ENCODE assay signal across 32 mouse cellular contexts in the genomic region with DNA sequence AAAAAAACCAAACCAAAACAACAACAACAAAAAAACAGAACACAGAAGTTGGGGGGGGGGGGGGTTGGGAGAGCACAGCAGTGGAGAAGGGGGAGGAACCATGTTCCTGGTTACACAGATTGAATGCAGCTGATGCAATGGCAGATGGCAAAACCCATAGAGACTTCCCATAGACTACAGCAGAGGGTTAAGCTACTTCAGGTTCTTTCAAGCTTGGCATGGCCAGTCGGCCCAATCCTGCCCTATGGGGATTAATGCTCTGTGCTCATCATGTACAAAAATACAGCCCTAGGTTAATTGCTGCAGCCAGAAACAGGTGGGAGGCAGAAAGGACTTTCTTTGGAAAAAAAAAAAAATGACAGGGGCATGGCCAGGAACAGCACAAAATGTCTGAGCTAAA. TPM values are rescaled to one million over a fixed set of nuclear protein-coding genes. Genes with fewer than 3 reads are reported as not detected.
DNase-seq lines count a peak whose midpoint lies in the region; ATAC-seq and TF ChIP-seq lines count a peak whose summit lies in the region.
"Had no signal": no experiment of that assay in that cellular context is flagged by ENCODE, and none has a peak within 500 bp of the region (broad histone marks: within the 10 kb centered on the region; RNA-seq: fewer than 3 reads in every experiment).

No protein-coding gene starts in this region.

- no peak overlapping the region for H3K4me2 ChIP-seq in forebrain, embryonic 14.5 days (ENCODE audit: low read length)
- H3K4me2 ChIP-seq in forebrain, postnatal 0 days (ENCODE audit: low read depth), result no peak overlapping the region
- no peak overlapping the region for H3K4me2 ChIP-seq in midbrain, embryonic 12.5 days (replicated peaks)
- no peak overlapping the region for H3K4me2 ChIP-seq in hindbrain, embryonic 16.5 days (ENCODE audit: low read length)
- H3K4me2 ChIP-seq: embryonic facial prominence, embryonic 15.5 days; forebrain, embryonic 13.5 days; heart, embryonic 13.5 days; limb, embryonic 13.5 days; liver, embryonic 11.5 days; lung, embryonic 15.5 days; stomach, embryonic 15.5 days had no signal

- H3K4me1 ChIP-seq in forebrain, embryonic 14.5 days (ENCODE audit: control insufficient read depth, insufficient read depth, low read length), result no peaks in the 10 kb centered on the region
- H3K4me1 ChIP-seq in forebrain, postnatal 0 days (ENCODE audit: insufficient read depth), result no peaks in the 10 kb centered on the region
- H3K4me1 ChIP-seq in midbrain, embryonic 12.5 days, result no peaks in the 10 kb centered on the region
- H3K4me1 ChIP-seq in midbrain, embryonic 10.5 days, result no peaks in the 10 kb centered on the region
- H3K4me1 ChIP-seq in hindbrain, embryonic 16.5 days (ENCODE audit: control insufficient read depth, insufficient read depth, low read depth, low read length), result no peaks in the 10 kb centered on the region
- H3K4me1 ChIP-seq: embryonic facial prominence, embryonic 15.5 days; forebrain, embryonic 13.5 days; heart, embryonic 13.5 days; limb, embryonic 13.5 days; lung, embryonic 15.5 days; stomach, embryonic 15.5 days had no signal

- no peaks in the 10 kb centered on the region for H3K9me3 ChIP-seq in forebrain, embryonic 14.5 days (replicated peaks; ENCODE audit: control insufficient read depth, low read length)
- H3K9me3 ChIP-seq in forebrain, postnatal 0 days (ENCODE audit: low read length), result no peaks in the 10 kb centered on the region
- no peaks in the 10 kb centered on the region for H3K9me3 ChIP-seq in midbrain, embryonic 12.5 days
- H3K9me3 ChIP-seq in midbrain, embryonic 10.5 days (replicated peaks), result no peaks in the 10 kb centered on the region
- H3K9me3 ChIP-seq in hindbrain, embryonic 16.5 days (ENCODE audit: control insufficient read depth, low read length), result no peaks in the 10 kb centered on the region
- H3K9me3 ChIP-seq: embryonic facial prominence, embryonic 15.5 days; forebrain, embryonic 13.5 days; heart, embryonic 13.5 days; limb, embryonic 13.5 days; lung, embryonic 15.5 days; stomach, embryonic 15.5 days had no signal

- WGBS in forebrain, embryonic 14.5 days, result 58% methylated on average over 1 of the region's 1 CpGs
- WGBS in forebrain, postnatal 0 days, result 31% methylated on average over 1 of the region's 1 CpGs
- 43% methylated on average over 1 of the region's 1 CpGs for WGBS in midbrain, embryonic 12.5 days
- 56% methylated on average over 1 of the region's 1 CpGs for WGBS in midbrain, embryonic 10.5 days
- 30% methylated on average over 1 of the region's 1 CpGs for WGBS in hindbrain, embryonic 16.5 days

- no peaks in the 10 kb centered on the region for H3K27me3 ChIP-seq in forebrain, embryonic 14.5 days (replicated peaks; ENCODE audit: control insufficient read depth, insufficient read depth, low read length)
- no peaks in the 10 kb centered on the region for H3K27me3 ChIP-seq in forebrain, postnatal 0 days (ENCODE audit: insufficient read depth, low read length)
- H3K27me3 ChIP-seq in midbrain, embryonic 12.5 days, result no peaks in the 10 kb centered on the region
- H3K27me3 ChIP-seq in midbrain, embryonic 10.5 days (ENCODE audit: low read depth, poor library complexity, severe bottlenecking), result no peaks in the 10 kb centered on the region
- H3K27me3 ChIP-seq in hindbrain, embryonic 16.5 days (replicated peaks; ENCODE audit: control insufficient read depth, insufficient read depth, low read length), result no peaks in the 10 kb centered on the region
- H3K27me3 ChIP-seq: embryonic facial prominence, embryonic 15.5 days; forebrain, embryonic 13.5 days; heart, embryonic 13.5 days; limb, embryonic 13.5 days; lung, embryonic 15.5 days; stomach, embryonic 15.5 days had no signal

- ATAC-seq in forebrain, embryonic 14.5 days, result no peak
- ATAC-seq in forebrain, postnatal 0 days, result no peak
- peak; percentile 75 for ATAC-seq in midbrain, embryonic 12.5 days (ENCODE audit: low FRiP score, low read depth)
- ATAC-seq in hindbrain, embryonic 16.5 days, result peak; percentile 90
- ATAC-seq: forebrain, embryonic 13.5 days; intestine, embryonic 16.5 days had no signal

- H3K36me3 ChIP-seq in forebrain, embryonic 14.5 days (ENCODE audit: control insufficient read depth, insufficient read depth, low read length), result no peaks in the 10 kb centered on the region
- H3K36me3 ChIP-seq in forebrain, postnatal 0 days (ENCODE audit: insufficient read depth), result no peaks in the 10 kb centered on the region
- no peaks in the 10 kb centered on the region for H3K36me3 ChIP-seq in midbrain, embryonic 12.5 days
- H3K36me3 ChIP-seq in midbrain, embryonic 10.5 days, result no peaks in the 10 kb centered on the region
- H3K36me3 ChIP-seq in hindbrain, embryonic 16.5 days (ENCODE audit: control insufficient read depth, insufficient read depth, low read length), result no peaks in the 10 kb centered on the region
- H3K36me3 ChIP-seq: embryonic facial prominence, embryonic 15.5 days; heart, embryonic 13.5 days; limb, embryonic 13.5 days; lung, embryonic 15.5 days; stomach, embryonic 15.5 days had no signal

- DNase-seq in forebrain, embryonic 14.5 days (ENCODE audit: low spot score), result peak; percentile 4
- DNase-seq in forebrain, postnatal 0 days, result no peak
- no peak for DNase-seq in midbrain, embryonic 10.5 days (ENCODE audit: low spot score)
- DNase-seq in retina, embryonic 14.5 days (ENCODE audit: low spot score), result peak; percentile 9
- no peak for DNase-seq in left cerebral cortex, postnatal 14 days (ENCODE audit: low spot score in 2 of 2)
- no peak for DNase-seq in frontal cortex, postnatal 14 days (ENCODE audit: low spot score in 2 of 2)
- DNase-seq: adrenal gland, adult 2 months; adrenal gland, postnatal 36 days; B cell, adult 2 months; cerebellum, adult 8-10 months; heart, postnatal 10 days; kidney, adult 8-10 months; kidney, postnatal 14 days; layer of hippocampus, adult 9-11 months; lung, postnatal 36 days; right cerebral cortex, postnatal 25 days; thymus, postnatal 14 days had no signal

- intact Hi-C loops in left cerebral cortex, postnatal 14 days (cut with DNase I), result no loop called here

- no peak for TF ChIP-seq CTCF in forebrain, postnatal 0 days (IDR thresholded peaks at IDR 0.05; ENCODE audit: low read depth)

- no peak overlapping the region for H3K4me3 ChIP-seq in forebrain, embryonic 14.5 days (ENCODE audit: low read depth, low read length)
- no peak overlapping the region for H3K4me3 ChIP-seq in forebrain, postnatal 0 days (ENCODE audit: low read depth, low read length)
- no peak overlapping the region for H3K4me3 ChIP-seq in midbrain, embryonic 12.5 days
- H3K4me3 ChIP-seq in midbrain, embryonic 10.5 days, result no peak overlapping the region
- no peak overlapping the region for H3K4me3 ChIP-seq in hindbrain, embryonic 16.5 days (ENCODE audit: low read length)
- H3K4me3 ChIP-seq: embryonic facial prominence, embryonic 15.5 days; forebrain, embryonic 13.5 days; heart, embryonic 13.5 days; limb, embryonic 13.5 days; lung, embryonic 15.5 days; stomach, embryonic 15.5 days had no signal

- no peak overlapping the region for H3K27ac ChIP-seq in forebrain, embryonic 14.5 days (ENCODE audit: low read depth, low read length)
- no peak overlapping the region for H3K27ac ChIP-seq in forebrain, postnatal 0 days (ENCODE audit: low read depth, low read length)
- no peak overlapping the region for H3K27ac ChIP-seq in midbrain, embryonic 12.5 days (replicated peaks)
- H3K27ac ChIP-seq in midbrain, embryonic 10.5 days (replicated peaks), result no peak overlapping the region
- no peak overlapping the region for H3K27ac ChIP-seq in hindbrain, embryonic 16.5 days (ENCODE audit: low read depth, low read length)
- H3K27ac ChIP-seq: embryonic facial prominence, embryonic 15.5 days; forebrain, embryonic 13.5 days; heart, embryonic 13.5 days; limb, embryonic 13.5 days; lung, embryonic 15.5 days; stomach, embryonic 15.5 days had no signal

- no peak overlapping the region for H3K9ac ChIP-seq in forebrain, embryonic 14.5 days (ENCODE audit: low read length)
- no peak overlapping the region for H3K9ac ChIP-seq in forebrain, postnatal 0 days
- H3K9ac ChIP-seq in midbrain, embryonic 12.5 days (replicated peaks), result no peak overlapping the region
- no peak overlapping the region for H3K9ac ChIP-seq in hindbrain, embryonic 16.5 days (ENCODE audit: low read depth, low read length)
- H3K9ac ChIP-seq: embryonic facial prominence, embryonic 15.5 days; forebrain, embryonic 13.5 days; heart, embryonic 13.5 days; limb, embryonic 13.5 days; lung, embryonic 15.5 days; stomach, embryonic 15.5 days had no signal

RNA-seq across cellular contexts. Expression of a gene that starts 17.0 kb away (rescaled TPM):
- polyA plus RNA-seq in forebrain, embryonic 14.5 days (2014; fragmentation: Nextera tagmentation; extraction: Ambion mirVana), result 0.08 TPM in 1 of 2 replicates, not detected in the other
- 0.10 TPM in 1 of 2 replicates, not detected in the other for total RNA-seq in forebrain, postnatal 0 days (2014; rRNA removed)
- polyA plus RNA-seq in forebrain, postnatal 0 days (2015; fragmentation: Nextera tagmentation; extraction: Ambion mirVana), result not detected in 2 replicates
- polyA plus RNA-seq in midbrain, embryonic 12.5 days (2016; fragmentation: Nextera tagmentation; extraction: Ambion mirVana), result not detected in 2 replicates
- polyA plus RNA-seq in midbrain, embryonic 10.5 days (2016; fragmentation: Nextera tagmentation; extraction: Ambion mirVana), result 0.12 TPM in 1 of 2 replicates, not detected in the other
- polyA plus RNA-seq in hindbrain, embryonic 16.5 days (2015; fragmentation: Nextera tagmentation; extraction: Ambion mirVana), result 0.20 TPM in 1 of 2 replicates, not detected in the other
- total RNA-seq in left cerebral cortex, postnatal 14 days (2021), result not detected
- total RNA-seq: adrenal gland, adult 2 months; adrenal gland, postnatal 36 days; heart, adult 8-10 months; heart, postnatal 10 days; hematopoietic stem cell, adult 5-6 weeks; monocyte, adult 5-6 weeks had no signal
- polyA plus RNA-seq: adrenal gland, adult 2 months; embryonic facial prominence, embryonic 15.5 days; forebrain, embryonic 13.5 days; intestine, embryonic 16.5 days; liver, embryonic 11.5 days; liver, embryonic 16.5 days; lung, embryonic 15.5 days; neural tube, embryonic 14.5 days had no signal

Comparison
In these comparisons a context has a peak if more than half of its experiments do, and no peak if none do; other contexts are left out.
1. DNase-seq: peak in forebrain, embryonic 14.5 days (single experiment) and retina, embryonic 14.5 days (single experiment); none in forebrain, postnatal 0 days (single experiment), midbrain, embryonic 10.5 days (single experiment), left cerebral cortex, postnatal 14 days (0 of 2) and frontal cortex, postnatal 14 days (0 of 2).
2. ATAC-seq: peak in midbrain, embryonic 12.5 days (single experiment) and hindbrain, embryonic 16.5 days (single experiment); none in forebrain, embryonic 14.5 days (single experiment) and forebrain, postnatal 0 days (single experiment).